Mouse (Mus musculus): Measurements from ENCODE around the gene Dop1b.

DNA sequence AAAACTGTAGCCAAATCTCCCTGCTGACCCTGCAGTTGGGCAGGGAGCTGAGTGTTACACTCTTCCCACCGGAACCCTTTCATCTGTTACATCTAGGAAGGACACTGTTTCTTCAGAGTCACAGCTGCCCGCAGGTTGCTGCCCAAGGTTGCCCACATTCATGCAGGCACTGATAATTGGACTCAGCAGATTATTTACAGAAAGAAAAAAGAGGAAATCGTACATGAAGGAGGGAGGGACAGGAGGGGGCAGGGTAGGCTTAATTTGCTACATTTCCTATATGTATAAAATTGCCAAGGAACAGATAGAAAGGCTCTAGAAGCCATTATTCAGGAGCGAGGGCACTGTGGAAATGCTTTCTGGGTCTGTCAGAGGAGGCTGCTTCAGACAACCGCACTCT is 44.9 kb downstream of the Dop1b start:
- no peak for TF ChIP-seq POLR2A (IDR thresholded peaks at IDR 0.05; ENCODE audit: borderline replicate concordance, control insufficient read depth, low read depth, low read length)
- no peak for TF ChIP-seq CTCF (IDR thresholded peaks at IDR 0.05; ENCODE audit: control insufficient read depth, insufficient read depth, low read length)
